Mouse (Mus musculus) embryonic facial prominence, embryonic 13.5 days (tissue): ENCODE results near the gene Aldh18a1. TPM values are rescaled to one million over a fixed set of nuclear protein-coding genes. Genes with fewer than 3 reads are reported as not detected.
A peak's percentile ranks its signal among the peaks of the same experiment; 100 is the strongest.

ENCODE experiments used
- ATAC-seq: fragments of 200-750 bp; cut with Nextera tagmentation; 2 replicates; pipeline ENCODE4 v1.8.0; 2017; ENCODE audit warnings: low read depth; ENCODE audit not compliant: insufficient number of reproducible peaks, insufficient read depth, low FRiP score, low TSS enrichment
- H3K27ac ChIP-seq: fragments of 300-500 bp; sonication (generic); 2 replicates; pipeline ENCODE4 v1.5.1; 2015; ENCODE audit warnings: moderate library complexity, mild to moderate bottlenecking, inconsistent platforms
- H3K27me3 ChIP-seq: fragments of 300-500 bp; sonication (generic); 2 replicates; pipeline ENCODE4 v1.6.1; 2015; ENCODE audit warnings: mild to moderate bottlenecking, inconsistent platforms
- H3K36me3 ChIP-seq: fragments of 300-500 bp; sonication (generic); 2 replicates; pipeline ENCODE4 v1.6.1; 2015; ENCODE audit warnings: mild to moderate bottlenecking, inconsistent platforms
- H3K4me1 ChIP-seq: fragments of 300-500 bp; sonication (generic); 2 replicates; pipeline ENCODE4 v1.6.1; 2015; ENCODE audit warnings: inconsistent platforms
- H3K4me2 ChIP-seq: fragments of 300-500 bp; sonication (generic); 2 replicates; pipeline ENCODE4 v1.6.1; 2015; ENCODE audit warnings: moderate library complexity, mild to moderate bottlenecking, inconsistent platforms
- H3K4me3 ChIP-seq: fragments of 300-500 bp; sonication (generic); 2 replicates; pipeline ENCODE4 v1.5.1; 2015; ENCODE audit warnings: mild to moderate bottlenecking, inconsistent platforms
- H3K9ac ChIP-seq: fragments of 300-500 bp; sonication (generic); 2 replicates; pipeline ENCODE4 v1.6.1; 2015; ENCODE audit warnings: mild to moderate bottlenecking, inconsistent platforms
- H3K9me3 ChIP-seq: fragments of 300-500 bp; sonication (generic); 2 replicates; pipeline ENCODE4 v1.6.1; 2016; ENCODE audit warnings: inconsistent platforms
- WGBS: fragments of 180-500 bp; shearing (Covaris S2); methylation state at CpG from one replicate; pipeline ENCODE4 v1.1.7; 2015; ENCODE audit warnings: mixed read lengths; 5-methylcytosine and 5-hydroxymethylcytosine counted together
- polyA plus RNA-seq: library from polyadenylated mRNA; unstranded; fragments of >200 nt; fragmentation: Nextera tagmentation; extraction: Ambion mirVana; gene quantifications from 2 replicates; pipeline ENCODE4 v1.2.1, GENCODE M21; 2015

Aldh18a1 gene
- polyA plus RNA-seq, 1 experiment from 2014 or later: 73.4 TPM

DNA sequence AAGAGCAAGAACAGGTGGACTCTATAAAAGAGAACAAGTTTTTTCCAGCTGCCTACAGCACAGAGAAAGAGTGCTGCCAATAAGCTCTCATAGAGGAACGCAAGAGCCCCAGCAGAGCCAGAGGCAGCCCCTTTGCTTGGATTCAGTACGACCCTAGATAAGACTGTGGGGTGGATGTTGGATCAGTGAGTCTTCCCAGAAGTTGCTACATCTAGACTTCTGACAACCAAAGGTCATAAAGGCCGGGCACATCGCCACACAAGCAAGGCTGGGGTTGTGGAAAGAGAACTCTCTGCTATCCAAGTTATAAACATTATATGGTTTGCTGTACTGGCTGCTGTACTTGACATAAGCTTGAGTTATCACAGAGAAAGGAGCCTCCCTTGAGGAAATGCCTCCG, 67.9 kb downstream of the Aldh18a1 start:
- Histone ChIP-seq H3K4me2 (no peak overlapping the region), H3K36me3 (no peaks in the 10 kb centered on the region), H3K9ac (no peak overlapping the region), H3K4me3 (no peak overlapping the region), H3K27ac (no peak overlapping the region), H3K27me3 (no peaks in the 10 kb centered on the region), H3K4me1 (no peaks in the 10 kb centered on the region), H3K9me3 (no peaks in the 10 kb centered on the region)
- no peak for ATAC-seq
- WGBS: 81% methylated on average over 5 of the region's 5 CpGs

DNA sequence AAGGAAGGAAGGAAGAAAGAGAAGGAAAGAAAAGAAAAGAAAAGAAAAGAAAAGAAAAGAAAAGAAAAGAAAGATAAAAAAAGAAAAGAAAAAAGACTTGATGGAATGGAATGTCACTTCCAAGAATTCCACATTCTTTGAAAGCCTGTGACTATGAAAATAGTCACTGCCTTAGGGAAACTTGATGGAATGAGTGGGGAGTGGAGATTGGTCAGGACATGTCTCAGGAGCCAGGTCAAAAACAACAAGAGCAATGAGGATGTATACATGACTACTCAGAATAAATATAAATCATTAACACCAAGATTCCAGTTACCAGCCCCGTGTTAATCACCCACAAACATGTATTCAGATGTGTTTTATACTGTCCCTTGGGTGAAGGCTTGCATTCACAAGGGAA, 69.6 kb downstream of the Aldh18a1 start:
- Histone ChIP-seq H3K9ac (no peak overlapping the region), H3K9me3 (no peaks in the 10 kb centered on the region), H3K36me3 (no peaks in the 10 kb centered on the region), H3K27ac (no peak overlapping the region), H3K27me3 (no peaks in the 10 kb centered on the region), H3K4me2 (no peak overlapping the region), H3K4me1 (no peaks in the 10 kb centered on the region), H3K4me3 (no peak overlapping the region)
- ATAC-seq: no peak
- WGBS: 58% methylated on average over 1 of the region's 1 CpGs

- WGBS: 87% methylated on average over 3 of the region's 3 CpGs
- H3K9ac ChIP-seq: no peak overlapping the region
- no peaks in the 10 kb centered on the region for H3K9me3 ChIP-seq
- H3K4me3 ChIP-seq: no peak overlapping the region
- no peaks in the 10 kb centered on the region for H3K27me3 ChIP-seq
- no peak for ATAC-seq
- H3K27ac ChIP-seq: no peak overlapping the region
- no peaks in the 10 kb centered on the region for H3K36me3 ChIP-seq
- H3K4me1 ChIP-seq: peaks cover 19% of the 10 kb centered on the region
- H3K4me2 ChIP-seq: no peak overlapping the region
Observed at GRCm38 (mm10) chr19:40515596-40515995, 72.7 kb downstream of the Aldh18a1 start.

- peaks cover 21% of the 10 kb centered on the region for H3K4me1 ChIP-seq
- no peaks in the 10 kb centered on the region for H3K9me3 ChIP-seq
- H3K27me3 ChIP-seq: no peaks in the 10 kb centered on the region
- ATAC-seq: no peak
- H3K9ac ChIP-seq: no peak overlapping the region
- no peak overlapping the region for H3K4me3 ChIP-seq
- H3K36me3 ChIP-seq: no peaks in the 10 kb centered on the region
- 79% methylated on average over 7 of the region's 7 CpGs for WGBS
- no peak overlapping the region for H3K4me2 ChIP-seq
- no peak overlapping the region for H3K27ac ChIP-seq
Observed at GRCm38 (mm10) chr19:40514376-40514775, 73.9 kb downstream of the Aldh18a1 start.

- peak within 1 kb of the TSS; percentile 73 for H3K4me3 ChIP-seq
- WGBS: under 1% methylated on average over 50 of the region's 51 CpGs
- no peaks in the 10 kb centered on the region for H3K9me3 ChIP-seq
- H3K4me1 ChIP-seq: peaks cover 21% of the 10 kb centered on the region
- H3K27ac ChIP-seq: peak within 1 kb of the TSS; percentile 86
- H3K27me3 ChIP-seq: no peaks in the 10 kb centered on the region
- peak within 1 kb of the TSS; percentile 89 for H3K4me2 ChIP-seq
- peak; percentile 97 for ATAC-seq
- H3K36me3 ChIP-seq: no peaks in the 10 kb centered on the region
- peak within 1 kb of the TSS; percentile 78 for H3K9ac ChIP-seq
Observed at GRCm38 (mm10) chr19:40513632-40514078, 74.6 kb downstream of the Aldh18a1 start, which contains the start of gene Sorbs1. TSS of gene Sorbs1 (minus strand) at chr19:40513779.

DNA sequence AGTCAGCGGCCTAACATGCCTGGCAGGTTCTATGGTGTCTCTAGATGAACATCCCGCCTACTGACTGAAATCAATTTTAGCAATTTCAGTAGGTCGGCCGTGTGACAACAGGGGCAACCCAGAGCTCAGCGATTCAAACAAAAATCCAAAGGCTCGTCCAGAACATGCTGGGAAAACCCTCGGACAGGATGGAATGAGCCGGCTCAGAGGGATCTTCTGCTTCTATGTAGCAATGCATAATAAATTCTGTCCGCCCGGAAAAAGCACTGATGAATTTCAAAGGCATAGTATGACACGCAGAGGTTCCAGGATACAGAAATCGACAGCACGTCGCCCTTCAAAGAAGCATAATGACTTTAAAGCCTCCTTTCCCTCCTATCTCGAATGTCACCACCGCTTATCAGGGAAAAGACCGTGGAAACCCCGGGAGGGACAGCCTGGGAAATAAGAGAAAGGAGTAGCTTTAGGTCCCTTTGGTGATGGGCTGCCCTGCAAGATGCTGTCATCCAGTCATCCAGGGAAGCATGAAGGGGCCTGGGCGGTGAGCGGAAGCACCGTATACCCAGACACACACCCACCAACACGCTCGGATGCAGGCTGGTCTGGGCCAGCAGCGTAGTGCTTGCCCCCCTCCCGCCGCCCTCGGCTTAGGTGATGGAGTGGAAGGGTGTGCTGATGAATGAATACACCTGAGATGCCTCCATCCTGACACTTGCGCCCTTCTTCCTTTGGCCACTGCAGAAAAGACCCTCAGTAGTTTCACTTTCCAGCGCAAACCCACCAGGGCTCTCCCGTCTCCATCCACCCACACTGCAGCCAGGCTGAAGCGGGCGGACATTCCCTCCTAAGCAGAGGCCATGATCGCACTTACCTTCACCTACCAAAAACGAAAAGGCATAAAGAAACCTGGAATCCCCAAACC, 75.5 kb downstream of the Aldh18a1 start:
- WGBS: 1% methylated on average over 34 of the region's 34 CpGs
- no peaks in the 10 kb centered on the region for H3K27me3 ChIP-seq
- ATAC-seq: peak; percentile 44; the same call in 1 of the 2 replicates
- 0 out of 2 replicates have a peak, but pooled peaks cover 3% of the 10 kb centered on the region for H3K9me3 ChIP-seq
- H3K27ac ChIP-seq: peak overlapping the region; percentile 86
- peaks cover 21% of the 10 kb centered on the region for H3K4me1 ChIP-seq
- H3K4me2 ChIP-seq: peak overlapping the region; percentile 89
- H3K9ac ChIP-seq: peak overlapping the region; percentile 78
- H3K36me3 ChIP-seq: no peaks in the 10 kb centered on the region
- H3K4me3 ChIP-seq: peak overlapping the region; percentile 73

GRCm38 (mm10) chr19:40511679-40512309, 76.5 kb downstream of the Aldh18a1 start:
- Histone ChIP-seq H3K9ac (peak overlapping the region; percentile 78; the same call in 1 of the 2 replicates), H3K4me2 (peak overlapping the region; percentile 89), H3K36me3 (no peaks in the 10 kb centered on the region), H3K9me3 (peaks cover 6% of the 10 kb centered on the region; the same call in 1 of the 2 replicates), H3K27me3 (no peaks in the 10 kb centered on the region), H3K27ac (no peak overlapping the region), H3K4me3 (peak overlapping the region; percentile 73), H3K4me1 (peaks cover 21% of the 10 kb centered on the region)
- no peak for ATAC-seq
- WGBS: 15% methylated on average over 5 of the region's 5 CpGs

- ATAC-seq: no peak
- H3K36me3 ChIP-seq: no peaks in the 10 kb centered on the region
- peaks cover 21% of the 10 kb centered on the region for H3K4me1 ChIP-seq
- no peaks in the 10 kb centered on the region for H3K27me3 ChIP-seq
- H3K27ac ChIP-seq: no peak overlapping the region
- WGBS: 54% methylated on average over 8 of the region's 8 CpGs
- H3K4me3 ChIP-seq: no peak overlapping the region
- 0 out of 2 replicates have a peak overlapping the region, but pooled peaks have one; percentile 89 for H3K4me2 ChIP-seq
- peaks cover 6% of the 10 kb centered on the region; the same call in 1 of the 2 replicates for H3K9me3 ChIP-seq
- no peak overlapping the region for H3K9ac ChIP-seq
Observed at GRCm38 (mm10) chr19:40511100-40511439, 77.2 kb downstream of the Aldh18a1 start.

- Histone ChIP-seq H3K4me2 (no peak overlapping the region), H3K36me3 (no peaks in the 10 kb centered on the region), H3K9me3 (peaks cover 6% of the 10 kb centered on the region; the same call in 1 of the 2 replicates), H3K4me1 (peaks cover 21% of the 10 kb centered on the region), H3K27ac (no peak overlapping the region), H3K9ac (no peak overlapping the region), H3K4me3 (no peak overlapping the region), H3K27me3 (no peaks in the 10 kb centered on the region)
- WGBS: 77% methylated on average over 13 of the region's 13 CpGs
- ATAC-seq: no peak
Observed at GRCm38 (mm10) chr19:40510387-40511099, 77.7 kb downstream of the Aldh18a1 start.

GRCm38 (mm10) chr19:40509274-40509673, 79.0 kb downstream of the Aldh18a1 start:
- Histone ChIP-seq H3K4me1 (peaks cover 21% of the 10 kb centered on the region), H3K9me3 (peaks cover 6% of the 10 kb centered on the region; the same call in 1 of the 2 replicates), H3K36me3 (no peaks in the 10 kb centered on the region), H3K27ac (no peak overlapping the region), H3K27me3 (no peaks in the 10 kb centered on the region), H3K4me3 (no peak overlapping the region), H3K9ac (no peak overlapping the region), H3K4me2 (no peak overlapping the region)
- 56% methylated on average over 2 of the region's 2 CpGs for WGBS
- no peak for ATAC-seq

DNA sequence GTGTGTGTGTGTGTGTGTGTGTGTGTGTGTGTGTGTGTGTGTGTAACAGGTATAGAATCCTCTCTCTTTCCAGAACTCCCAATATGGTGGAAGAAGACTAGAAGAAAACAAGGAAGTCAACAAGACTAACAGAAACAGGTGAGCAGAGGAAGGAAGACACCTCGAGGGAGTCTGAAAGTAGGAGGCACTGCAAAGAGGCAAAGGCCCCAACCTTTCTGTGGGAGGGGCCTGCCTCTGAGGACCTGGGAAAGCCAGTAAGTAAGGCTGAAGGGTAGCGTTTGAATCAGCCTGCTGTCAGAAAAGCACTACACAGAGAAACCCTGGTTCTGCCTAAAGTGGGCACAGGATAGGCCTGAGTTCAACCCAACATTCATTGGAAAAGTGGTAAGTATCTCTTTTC, 79.4 kb downstream of the Aldh18a1 start:
- Histone ChIP-seq H3K27ac (no peak overlapping the region), H3K4me2 (no peak overlapping the region), H3K36me3 (no peaks in the 10 kb centered on the region), H3K4me3 (no peak overlapping the region), H3K4me1 (peaks cover 21% of the 10 kb centered on the region), H3K9ac (no peak overlapping the region), H3K9me3 (peaks cover 6% of the 10 kb centered on the region; the same call in 1 of the 2 replicates), H3K27me3 (no peaks in the 10 kb centered on the region)
- 32% methylated on average over 2 of the region's 2 CpGs for WGBS
- no peak for ATAC-seq
